Mouse (Mus musculus) ovary, postnatal 10 days (tissue): ENCODE results near the gene Olfr159.

Experiments
- DNase-seq: peaks from one replicate; pipeline ENCODE4 v3.0.0; 2022; ENCODE audit warnings: low spot score

Olfr159 gene

DNA sequence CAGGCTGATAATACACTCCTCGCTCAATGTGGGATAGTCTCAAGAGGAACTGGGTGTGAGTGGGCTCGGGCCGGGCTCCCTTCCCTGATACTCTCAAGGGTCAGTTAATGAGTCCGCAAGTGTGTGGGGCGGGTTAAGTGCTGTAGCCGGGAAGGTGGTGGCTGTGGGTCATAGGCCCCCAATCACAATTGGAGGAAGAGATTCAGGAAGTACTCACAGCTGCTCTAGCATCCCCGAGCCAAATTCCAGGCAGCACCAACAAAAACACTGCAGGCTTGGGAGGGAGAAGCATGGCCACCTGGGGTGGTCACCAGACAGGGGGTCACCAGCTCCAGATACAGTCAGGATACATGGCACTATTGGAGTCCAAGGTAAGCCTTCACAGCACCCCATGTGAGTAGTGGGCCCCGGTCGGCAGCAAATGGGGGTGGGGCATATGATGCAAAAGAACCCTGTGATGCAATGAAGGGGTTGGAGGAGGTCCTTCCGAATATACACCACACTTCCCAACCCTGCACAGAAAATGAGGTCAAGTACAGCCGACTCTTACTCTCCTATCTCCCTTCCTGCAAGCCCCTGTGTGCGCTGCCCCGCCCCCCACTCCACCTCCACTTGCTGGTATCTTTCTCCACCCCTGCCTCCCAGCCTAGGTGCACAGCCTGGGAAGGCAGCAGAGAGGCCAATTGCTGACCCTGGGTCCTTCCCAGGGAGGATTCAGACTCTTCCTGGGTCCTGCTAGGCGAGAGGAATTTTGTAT is 40.8 kb downstream of the Olfr159 start, which contains the start of gene Spaar:
TSS of gene Spaar (plus strand) at position 241 of the 757 bp plus-strand sequence.
- no peak for DNase-seq

DNA sequence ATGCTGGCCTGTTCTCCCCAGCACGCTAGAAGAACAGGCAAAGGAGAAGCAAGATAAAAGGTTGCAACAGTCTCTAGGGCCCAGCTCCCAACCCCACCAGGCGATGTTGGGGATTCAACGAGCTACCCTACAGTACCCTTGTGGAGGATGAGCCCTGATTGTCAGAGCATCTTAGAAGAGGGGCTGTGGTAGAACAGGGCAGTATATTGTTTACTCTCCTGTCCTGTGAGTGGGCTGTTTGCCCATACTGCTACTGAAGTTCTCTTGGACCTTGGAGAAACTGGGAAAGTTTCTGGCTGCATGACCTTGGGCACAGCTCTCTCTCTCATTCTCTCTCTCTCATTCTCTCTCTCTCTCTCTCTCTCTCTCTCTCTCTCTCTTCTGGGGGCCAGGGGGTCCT is 41.7 kb downstream of the Olfr159 start:
- DNase-seq = no peak

DNA sequence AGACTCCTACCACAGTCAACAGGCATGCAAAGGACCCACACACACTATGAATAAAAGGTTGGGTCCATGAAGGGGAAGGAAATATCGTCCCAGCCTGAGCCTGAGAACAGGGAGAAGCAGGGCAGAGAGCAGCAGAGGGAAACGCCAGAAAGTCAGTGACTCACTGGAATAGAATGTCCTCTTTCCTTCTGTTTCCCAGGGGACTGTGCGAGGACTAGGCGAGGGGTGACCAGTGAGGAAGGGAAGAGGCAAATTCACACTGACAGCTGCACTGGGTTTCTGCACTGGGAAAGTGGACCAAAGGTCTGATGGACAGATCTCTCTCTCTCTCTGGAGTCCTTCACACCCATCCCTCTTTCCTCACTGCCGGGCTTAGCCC is 42.2 kb downstream of the Olfr159 start:
- no peak for DNase-seq

DNA sequence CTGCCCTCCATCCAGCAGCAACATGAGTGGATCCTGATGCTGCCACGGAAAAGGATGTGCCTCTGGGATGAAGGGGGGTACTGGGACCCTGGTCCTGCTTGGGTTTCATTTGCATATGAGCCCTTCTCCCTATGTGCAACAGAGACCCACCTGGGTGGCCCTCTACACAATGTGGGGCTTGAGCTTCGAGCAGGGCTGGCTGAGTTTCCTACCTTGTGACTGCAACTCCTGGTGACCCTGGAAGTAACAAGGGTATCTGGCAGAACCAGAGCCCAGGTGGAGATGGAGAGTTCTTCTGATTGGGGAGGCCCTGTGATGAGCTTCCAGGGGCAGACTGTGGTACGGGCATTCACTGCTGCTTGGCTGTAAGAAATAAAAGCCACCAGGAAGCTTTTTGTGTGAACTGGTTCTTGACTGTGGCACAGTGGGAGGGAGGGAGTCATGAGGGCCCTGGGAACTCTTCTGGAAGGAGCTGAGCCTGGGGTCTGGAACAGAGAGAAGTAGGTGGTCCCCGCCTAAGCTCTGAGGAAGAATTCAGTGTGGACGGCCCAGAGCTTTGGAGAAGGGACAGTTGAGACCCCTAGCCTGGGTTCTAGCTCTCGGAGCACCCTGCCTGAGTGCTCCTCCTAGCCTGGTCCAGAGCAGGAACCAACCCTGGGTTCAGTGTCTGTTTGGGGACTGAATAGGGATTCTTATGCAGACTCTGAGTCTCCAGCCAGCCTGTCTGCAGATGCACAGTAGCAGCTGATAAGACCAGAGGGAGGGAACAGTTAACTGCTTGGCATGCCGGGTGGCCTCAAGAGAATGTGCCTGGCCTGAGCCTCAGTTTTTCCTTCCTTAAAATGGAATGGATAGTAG is 42.9 kb downstream of the Olfr159 start:
- DNase-seq = no peak

DNA sequence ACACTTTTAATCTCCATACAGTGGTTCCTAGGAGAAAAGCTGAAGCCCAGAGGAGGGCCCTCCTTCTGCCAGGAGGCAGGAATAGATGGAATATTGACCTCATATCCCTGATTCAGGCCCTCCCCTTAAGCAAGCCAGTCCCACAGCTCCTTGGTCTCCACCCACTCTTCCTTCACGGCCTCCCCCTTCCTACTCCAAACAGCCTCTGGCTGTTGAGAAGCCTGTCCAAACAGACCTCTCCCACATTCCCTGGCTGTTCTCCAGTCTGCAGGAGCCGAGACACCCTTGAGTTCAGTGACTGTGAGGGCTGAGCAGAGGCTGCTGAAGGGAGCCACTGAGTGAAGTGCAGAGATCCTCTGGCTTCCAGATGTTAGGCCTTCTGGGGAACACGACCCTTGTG is 43.8 kb downstream of the Olfr159 start, which contains the start of gene Hrct1:
TSS of gene Hrct1 (plus strand) at position 194 of the 400 bp plus-strand sequence.
- DNase-seq = no peak

DNA sequence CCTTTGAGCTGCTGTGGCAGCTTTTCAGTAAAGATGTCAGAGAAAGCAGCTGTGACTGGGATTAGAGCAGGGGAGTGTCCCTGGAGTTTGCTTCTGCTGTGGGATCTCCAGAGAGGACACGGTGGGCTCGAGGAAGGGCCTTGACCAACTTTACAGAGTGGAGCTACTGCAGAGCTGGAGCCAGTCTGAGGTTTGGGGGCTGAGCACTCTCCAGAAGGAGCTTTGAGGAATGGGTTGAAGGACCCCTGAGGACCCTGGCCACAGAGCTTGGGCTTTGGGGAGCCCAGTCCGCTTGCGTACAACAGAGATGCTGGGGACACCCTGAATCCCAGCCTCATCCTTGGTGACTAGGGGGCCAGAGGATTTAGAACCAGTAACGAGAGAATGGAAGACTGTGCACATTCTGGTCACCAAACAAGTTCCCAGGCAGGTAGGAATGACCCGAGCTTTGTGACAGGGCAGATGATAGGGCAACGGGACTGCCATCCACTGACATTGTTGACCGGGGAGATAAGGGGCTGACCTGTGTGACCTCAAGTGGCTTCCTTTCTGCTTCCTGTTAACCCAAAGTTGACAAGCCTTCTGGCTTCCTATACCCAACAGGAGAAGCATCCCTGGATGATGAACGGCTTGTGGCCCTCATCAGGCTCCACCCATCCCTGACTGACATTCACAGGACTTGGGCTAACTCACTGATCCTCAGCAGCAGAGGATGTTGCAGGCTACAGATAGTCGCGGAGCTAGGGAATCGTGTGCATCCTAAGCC is 44.4 kb downstream of the Olfr159 start:
- no peak for DNase-seq

DNA sequence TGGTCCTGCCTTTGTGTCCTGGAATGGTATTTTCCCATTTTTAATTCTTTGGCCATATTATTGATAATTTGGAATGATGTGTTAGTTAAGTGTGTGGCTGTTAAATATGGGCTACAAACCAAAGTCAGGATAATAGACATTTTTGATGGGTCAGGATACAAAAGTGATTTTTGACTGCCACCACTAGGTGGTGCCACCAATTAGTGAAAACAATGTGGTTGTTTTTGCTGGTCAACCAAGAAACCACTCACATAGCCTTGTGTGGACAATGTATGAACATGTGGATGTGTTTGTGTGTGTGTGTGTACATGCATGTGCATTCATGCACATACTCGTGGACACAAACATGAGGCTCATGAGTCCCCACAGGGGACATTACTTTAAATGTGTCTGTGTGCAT is 46.0 kb downstream of the Olfr159 start:
- no peak for DNase-seq

DNA sequence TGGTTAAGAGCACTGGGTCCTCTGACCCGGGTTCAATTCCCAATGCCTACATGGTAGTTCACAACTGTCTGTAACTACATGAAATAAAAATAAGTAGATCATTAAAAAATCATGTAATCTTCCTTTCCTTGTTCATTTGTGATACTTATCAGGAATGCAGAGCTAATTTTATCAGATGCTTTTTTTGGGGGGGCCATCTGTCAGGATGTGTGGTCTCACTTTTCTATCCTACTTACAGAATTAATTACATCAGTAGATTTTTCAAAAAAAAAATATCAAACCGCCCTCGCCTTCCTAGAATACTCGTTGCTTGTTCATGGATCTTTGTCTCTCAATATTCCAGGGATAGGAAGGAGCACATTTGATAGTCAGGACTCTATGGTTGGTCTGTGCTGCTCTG is 48.6 kb downstream of the Olfr159 start:
- no peak for DNase-seq

DNA sequence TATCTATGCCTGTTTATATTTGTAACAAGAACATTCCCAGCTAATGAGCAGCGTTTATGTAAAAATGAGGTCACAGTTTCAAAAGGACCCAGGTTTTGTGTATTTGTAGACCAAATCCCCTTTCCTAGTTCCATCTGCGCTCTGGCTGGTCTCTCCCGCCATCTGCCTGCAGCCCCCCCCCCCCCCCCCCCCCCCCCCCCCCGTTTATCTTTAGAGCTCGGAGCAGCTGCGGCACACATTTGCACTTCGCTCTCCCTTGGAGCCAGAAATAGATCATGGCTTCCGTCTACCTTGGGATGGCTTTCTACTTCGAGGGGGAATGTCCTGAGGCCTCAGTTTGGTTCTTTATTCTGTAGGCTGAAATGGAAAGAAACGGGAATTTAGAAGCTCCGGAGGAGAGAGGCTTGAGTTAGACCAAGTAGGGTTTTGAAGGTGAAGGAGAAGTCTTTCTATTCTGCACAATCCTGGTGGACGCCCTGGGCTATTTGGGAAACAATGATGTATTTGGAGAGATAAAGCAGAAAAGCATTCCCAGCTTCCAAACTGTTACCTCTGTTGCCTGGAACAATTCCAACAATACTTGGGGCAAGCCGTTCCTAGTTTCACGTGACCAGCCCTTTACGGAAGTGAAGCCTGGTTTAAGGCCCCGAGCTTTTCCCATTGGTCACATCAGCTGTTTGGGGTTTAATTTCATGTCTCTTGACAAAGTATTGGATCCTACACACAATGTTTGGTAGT is 50.1 kb downstream of the Olfr159 start:
- DNase-seq = no peak
